Mouse (Mus musculus): ENCODE measurements around the gene Bgn. TPM values are rescaled to one million over a fixed set of nuclear protein-coding genes. Genes with fewer than 3 reads are reported as not detected.

The Bgn gene
- total and polyA plus RNA-seq, 2 experiments from 2014 or later, result 23.7 to 68.9 TPM

DNA sequence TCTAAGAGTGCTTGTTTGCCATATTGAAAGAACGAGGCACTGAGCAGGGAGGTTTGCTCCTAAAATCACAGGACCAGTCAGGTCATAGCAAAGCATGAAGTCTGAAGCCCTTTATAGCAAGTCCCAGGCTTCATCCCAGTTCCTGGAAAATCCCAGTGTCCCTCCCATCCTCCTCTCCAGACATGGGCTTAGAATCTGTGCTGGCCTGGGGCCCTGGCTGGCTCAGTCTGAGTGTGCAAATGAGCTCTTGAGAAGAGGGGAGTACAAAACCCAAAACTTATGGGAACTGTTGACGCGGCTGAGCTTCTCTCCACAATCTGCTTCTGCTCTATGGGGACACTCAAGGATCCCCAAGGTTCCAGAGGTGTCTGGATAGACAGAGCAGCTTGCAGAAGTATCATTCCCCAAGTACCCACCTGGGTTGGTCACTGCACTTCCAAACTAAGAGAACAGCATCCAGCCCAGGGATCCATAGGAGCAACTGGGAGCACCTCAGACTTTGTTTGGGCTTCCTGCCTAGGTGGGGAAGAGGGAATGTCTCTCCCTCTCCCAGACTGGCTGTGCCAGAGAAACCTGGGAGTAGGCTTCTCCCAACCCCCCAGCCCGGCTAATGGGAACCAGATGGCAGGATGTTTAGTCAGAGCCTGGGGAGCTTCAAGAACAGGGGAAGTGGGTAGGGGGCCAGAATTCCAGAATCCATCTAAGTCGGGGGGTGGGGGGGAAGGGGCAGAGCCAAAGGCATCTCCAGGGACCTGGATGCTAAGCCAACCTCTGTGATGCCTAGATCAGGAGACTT is 15.8 kb upstream of the Bgn start:
- no peak overlapping the region for H3K27ac ChIP-seq
- no peak for DNase-seq (ENCODE audit: low spot score)
- no peak for TF ChIP-seq CTCF (IDR thresholded peaks at IDR 0.05; ENCODE audit: low read depth)
- no peaks in the 10 kb centered on the region for H3K9me3 ChIP-seq (ENCODE audit: low read length)
- H3K4me3 ChIP-seq (ENCODE audit: low read length), result no peak overlapping the region
- H3K4me1 ChIP-seq (ENCODE audit: insufficient read depth, low read length), result no peaks in the 10 kb centered on the region
- H3K4me2 ChIP-seq (ENCODE audit: low read depth, low read length), result no peak overlapping the region
- no peaks in the 10 kb centered on the region for H3K27me3 ChIP-seq (ENCODE audit: insufficient read depth, low read length)
- H3K9ac ChIP-seq (replicated peaks; ENCODE audit: low read length), result no peak overlapping the region
- ATAC-seq, result no peak
- H3K36me3 ChIP-seq (ENCODE audit: insufficient read depth, low read length), result no peaks in the 10 kb centered on the region
- 67% methylated on average over 5 of the region's 5 CpGs for WGBS

DNA sequence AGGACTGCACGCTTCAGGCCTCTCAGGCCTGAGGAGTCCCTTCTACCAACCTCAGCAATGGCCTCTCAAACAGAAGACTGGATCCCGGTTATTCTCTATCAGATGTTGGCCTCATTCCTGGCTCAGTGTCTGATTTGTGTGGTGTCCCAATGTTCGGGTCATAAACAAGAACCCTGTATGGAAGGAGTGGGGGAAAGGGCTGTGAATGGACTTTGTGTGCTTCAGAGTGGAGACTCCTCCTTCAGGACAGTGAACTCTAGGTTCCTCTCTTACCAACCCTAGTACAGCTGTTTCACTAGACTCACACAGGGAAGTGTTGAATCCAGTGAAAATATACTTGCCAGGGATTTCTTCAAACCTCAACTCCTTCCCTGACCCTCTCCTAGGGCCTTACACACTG is 15.1 kb upstream of the Bgn start:
- Histone ChIP-seq H3K4me3 (ENCODE audit: low read length) (no peak overlapping the region), H3K27ac (no peak overlapping the region), H3K4me2 (ENCODE audit: low read depth, low read length) (no peak overlapping the region), H3K9me3 (ENCODE audit: low read length) (no peaks in the 10 kb centered on the region), H3K4me1 (ENCODE audit: insufficient read depth, low read length) (no peaks in the 10 kb centered on the region), H3K27me3 (ENCODE audit: insufficient read depth, low read length) (no peaks in the 10 kb centered on the region), H3K9ac (replicated peaks; ENCODE audit: low read length) (no peak overlapping the region), H3K36me3 (ENCODE audit: insufficient read depth, low read length) (no peaks in the 10 kb centered on the region)
- DNase-seq (ENCODE audit: low spot score) (no peak), ATAC-seq (no peak)
- TF ChIP-seq CTCF (IDR thresholded peaks at IDR 0.05; ENCODE audit: low read depth), result no peak
- 84% methylated on average over 3 of the region's 3 CpGs for WGBS

DNA sequence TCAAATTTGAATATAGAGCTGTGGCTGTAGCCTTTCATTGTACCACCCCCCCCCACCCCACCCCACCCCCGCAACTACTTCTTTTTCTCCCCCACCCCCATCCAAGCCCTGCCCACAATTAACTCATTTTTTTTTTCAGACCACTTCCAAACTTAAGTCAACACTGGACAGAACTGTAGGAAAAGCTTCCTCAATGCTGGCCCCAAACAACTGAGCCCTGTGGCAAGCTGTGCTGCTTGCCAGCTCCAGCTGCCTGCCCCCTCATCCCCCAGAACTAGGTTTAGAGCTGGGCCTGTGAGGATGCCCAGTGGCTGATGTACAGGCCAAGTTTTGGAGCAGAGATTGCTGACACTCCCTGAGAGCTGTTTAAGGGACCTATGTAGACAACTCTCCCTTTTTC is 14.7 kb upstream of the Bgn start:
- no peak overlapping the region for H3K4me3 ChIP-seq (ENCODE audit: low read length)
- H3K27me3 ChIP-seq (ENCODE audit: insufficient read depth, low read length), result no peaks in the 10 kb centered on the region
- DNase-seq (ENCODE audit: low spot score) (no peak), ATAC-seq (no peak)
- no peaks in the 10 kb centered on the region for H3K4me1 ChIP-seq (ENCODE audit: insufficient read depth, low read length)
- no peak overlapping the region for H3K27ac ChIP-seq
- no peak overlapping the region for H3K9ac ChIP-seq (replicated peaks; ENCODE audit: low read length)
- no peaks in the 10 kb centered on the region for H3K36me3 ChIP-seq (ENCODE audit: insufficient read depth, low read length)
- no peak overlapping the region for H3K4me2 ChIP-seq (ENCODE audit: low read depth, low read length)
- H3K9me3 ChIP-seq (ENCODE audit: low read length), result no peaks in the 10 kb centered on the region
- 67% methylated on average over 1 of the region's 1 CpGs for WGBS
- TF ChIP-seq CTCF (IDR thresholded peaks at IDR 0.05; ENCODE audit: low read depth), result no peak

DNA sequence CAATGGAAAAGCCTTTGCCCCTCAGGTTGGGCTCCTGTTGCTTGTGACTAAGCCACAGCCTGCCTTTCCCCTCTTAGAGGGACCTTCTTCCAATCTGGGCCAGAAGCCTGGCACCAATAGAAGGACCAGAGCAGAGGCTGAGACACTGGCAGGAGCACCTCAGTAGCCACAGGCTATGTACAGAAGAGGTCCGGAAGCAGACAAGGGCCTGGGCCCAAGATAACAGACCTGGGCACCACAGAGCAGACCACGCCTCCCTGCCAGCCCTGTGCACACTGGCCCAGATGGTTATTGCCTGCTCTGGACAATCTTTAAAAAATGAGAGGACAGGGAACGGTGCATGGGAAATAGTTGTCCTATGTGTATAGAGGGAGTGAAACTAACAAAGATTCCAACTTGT is 11.6 kb upstream of the Bgn start:
- H3K4me1 ChIP-seq (ENCODE audit: insufficient read depth, low read length), result no peaks in the 10 kb centered on the region
- no peak for TF ChIP-seq CTCF (IDR thresholded peaks at IDR 0.05; ENCODE audit: low read depth)
- DNase-seq (ENCODE audit: low spot score) (no peak), ATAC-seq (no peak)
- no peaks in the 10 kb centered on the region for H3K27me3 ChIP-seq (ENCODE audit: insufficient read depth, low read length)
- H3K4me3 ChIP-seq (ENCODE audit: low read length), result no peak overlapping the region
- H3K27ac ChIP-seq, result no peak overlapping the region
- no peaks in the 10 kb centered on the region for H3K36me3 ChIP-seq (ENCODE audit: insufficient read depth, low read length)
- H3K4me2 ChIP-seq (ENCODE audit: low read depth, low read length), result no peak overlapping the region
- no peak overlapping the region for H3K9ac ChIP-seq (replicated peaks; ENCODE audit: low read length)
- H3K9me3 ChIP-seq (ENCODE audit: low read length), result no peaks in the 10 kb centered on the region
- WGBS, result 90% methylated on average over 3 of the region's 3 CpGs

DNA sequence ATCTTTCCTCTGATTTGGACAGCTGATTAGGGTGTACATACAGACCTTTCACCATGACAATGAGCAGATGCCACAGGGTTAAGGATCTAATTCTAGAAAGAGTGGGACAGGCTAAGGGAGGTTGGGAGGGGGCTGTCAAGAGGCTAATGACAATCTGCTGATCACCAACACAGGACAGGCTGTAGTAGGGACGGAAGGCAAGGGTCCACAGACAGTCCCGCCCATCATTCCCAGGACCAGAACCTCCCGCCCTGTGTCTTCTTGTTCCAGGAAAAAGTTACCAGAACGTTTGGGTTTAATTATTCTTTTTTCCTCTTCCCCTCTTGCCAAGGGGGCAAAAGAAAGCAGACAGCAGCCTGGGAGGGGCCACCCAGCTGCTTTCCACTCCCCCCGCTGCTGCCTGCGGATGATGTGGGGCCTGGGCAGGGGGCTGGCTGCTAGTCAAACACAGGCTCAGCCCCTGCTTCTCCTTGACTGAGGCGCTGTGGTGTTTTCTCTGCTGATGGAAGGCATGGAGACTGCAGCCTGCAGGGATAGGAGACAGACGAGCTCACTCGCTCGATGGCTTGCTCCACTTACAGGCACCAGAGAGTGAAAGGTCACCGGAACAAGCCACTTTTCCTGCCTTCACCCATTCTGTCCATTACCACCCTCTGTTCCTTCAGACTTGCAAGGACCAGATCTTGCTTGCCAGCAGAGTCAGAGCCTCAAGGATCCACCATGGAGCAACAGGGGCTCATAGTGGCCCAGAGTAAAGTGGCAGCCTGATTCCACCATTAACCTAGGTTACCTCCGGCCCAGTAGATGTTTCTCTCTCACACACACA is 8.8 kb upstream of the Bgn start:
- H3K4me2 ChIP-seq (ENCODE audit: low read depth, low read length), result no peak overlapping the region
- no peak overlapping the region for H3K9ac ChIP-seq (replicated peaks; ENCODE audit: low read length)
- no peak for TF ChIP-seq CTCF (IDR thresholded peaks at IDR 0.05; ENCODE audit: low read depth)
- H3K9me3 ChIP-seq (ENCODE audit: low read length), result no peaks in the 10 kb centered on the region
- H3K27me3 ChIP-seq (ENCODE audit: insufficient read depth, low read length), result no peaks in the 10 kb centered on the region
- no peaks in the 10 kb centered on the region for H3K4me1 ChIP-seq (ENCODE audit: insufficient read depth, low read length)
- no peak overlapping the region for H3K27ac ChIP-seq
- 64% methylated on average over 12 of the region's 12 CpGs for WGBS
- no peak for DNase-seq (ENCODE audit: low spot score)
- no peaks in the 10 kb centered on the region for H3K36me3 ChIP-seq (ENCODE audit: insufficient read depth, low read length)
- no peak for ATAC-seq
- H3K4me3 ChIP-seq (ENCODE audit: low read length), result no peak overlapping the region

DNA sequence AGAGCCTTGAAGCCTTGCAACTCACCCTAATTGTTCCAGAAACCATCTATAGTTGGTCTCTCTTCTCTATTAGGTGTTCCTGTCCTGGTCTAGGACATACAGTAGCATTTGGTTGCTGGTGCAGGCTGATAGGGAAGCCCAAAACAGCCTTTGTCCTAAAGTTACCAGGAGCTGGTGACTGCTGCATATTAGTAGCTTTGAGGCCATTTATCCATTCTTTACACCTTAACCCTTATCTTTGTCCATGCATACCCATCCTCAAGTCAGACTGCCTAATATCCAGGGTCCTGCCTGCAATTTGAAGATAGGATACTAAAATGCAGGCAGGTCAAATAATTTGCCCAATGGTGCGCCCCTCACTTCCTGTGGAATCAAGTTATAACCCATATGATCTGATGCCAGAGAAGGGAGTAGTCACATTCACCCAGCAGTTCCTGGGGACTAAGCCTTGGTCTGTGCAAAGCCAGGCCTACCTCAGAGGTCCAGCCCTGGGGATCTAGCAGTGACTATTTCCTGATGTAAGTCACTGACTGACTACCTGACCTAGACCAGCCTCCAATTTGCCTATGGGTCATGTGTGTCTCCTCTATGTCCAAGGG is 7.6 kb upstream of the Bgn start:
- no peak overlapping the region for H3K27ac ChIP-seq
- 77% methylated on average over 1 of the region's 1 CpGs for WGBS
- no peaks in the 10 kb centered on the region for H3K9me3 ChIP-seq (ENCODE audit: low read length)
- H3K4me1 ChIP-seq (ENCODE audit: insufficient read depth, low read length), result no peaks in the 10 kb centered on the region
- no peak overlapping the region for H3K9ac ChIP-seq (replicated peaks; ENCODE audit: low read length)
- DNase-seq (ENCODE audit: low spot score), result no peak
- no peak for TF ChIP-seq CTCF (IDR thresholded peaks at IDR 0.05; ENCODE audit: low read depth)
- H3K4me3 ChIP-seq (ENCODE audit: low read length), result no peak overlapping the region
- ATAC-seq, result no peak
- no peak overlapping the region for H3K4me2 ChIP-seq (ENCODE audit: low read depth, low read length)
- no peaks in the 10 kb centered on the region for H3K27me3 ChIP-seq (ENCODE audit: insufficient read depth, low read length)
- H3K36me3 ChIP-seq (ENCODE audit: insufficient read depth, low read length), result no peaks in the 10 kb centered on the region

Measured in hindbrain, postnatal 0 days (tissue).